Mouse (Mus musculus) urinary bladder, postnatal 0 days (tissue): Measurements from ENCODE around the gene Ccdc169. TPM values are rescaled to one million over a fixed set of nuclear protein-coding genes. Genes with fewer than 3 reads are reported as not detected.

Experiments
- microRNA-seq: library from miRNA; unstranded; fragments of <30 nt; microRNA quantifications from one replicate; pipeline ENCODE4, GENCODE M21; 2016
- polyA plus RNA-seq: library from polyadenylated mRNA; unstranded; fragments of >200 nt; fragmentation: Nextera tagmentation; extraction: Ambion mirVana; gene quantifications from 2 replicates; pipeline ENCODE4 v1.2.1, GENCODE M21; 2015

Gene Ccdc169
- polyA plus RNA-seq = 0.06 TPM in 1 of 2 replicates, not detected in the other

DNA sequence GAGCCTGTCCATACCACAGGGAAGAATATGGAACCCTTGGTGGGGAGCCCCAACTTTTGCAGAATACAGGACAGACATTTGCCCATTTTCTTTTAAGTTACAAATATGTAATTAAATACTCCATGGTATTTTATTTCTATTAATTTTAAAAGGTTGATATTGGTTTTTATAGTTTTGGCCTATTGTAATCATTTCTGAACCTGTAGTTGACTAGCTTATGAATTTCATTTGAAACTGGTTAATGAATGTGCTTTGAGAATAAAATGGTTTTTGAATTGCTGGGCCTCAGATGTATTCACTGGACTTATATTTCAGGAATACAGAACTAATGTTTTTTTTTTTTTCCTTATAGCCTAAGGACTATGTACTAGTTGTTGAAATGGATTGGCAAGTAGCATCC lies at the start of gene Ccdc169:
Gene Ccdc169, plus strand, starts transcription at position 301 of the 400 bp plus-strand sequence.

DNA sequence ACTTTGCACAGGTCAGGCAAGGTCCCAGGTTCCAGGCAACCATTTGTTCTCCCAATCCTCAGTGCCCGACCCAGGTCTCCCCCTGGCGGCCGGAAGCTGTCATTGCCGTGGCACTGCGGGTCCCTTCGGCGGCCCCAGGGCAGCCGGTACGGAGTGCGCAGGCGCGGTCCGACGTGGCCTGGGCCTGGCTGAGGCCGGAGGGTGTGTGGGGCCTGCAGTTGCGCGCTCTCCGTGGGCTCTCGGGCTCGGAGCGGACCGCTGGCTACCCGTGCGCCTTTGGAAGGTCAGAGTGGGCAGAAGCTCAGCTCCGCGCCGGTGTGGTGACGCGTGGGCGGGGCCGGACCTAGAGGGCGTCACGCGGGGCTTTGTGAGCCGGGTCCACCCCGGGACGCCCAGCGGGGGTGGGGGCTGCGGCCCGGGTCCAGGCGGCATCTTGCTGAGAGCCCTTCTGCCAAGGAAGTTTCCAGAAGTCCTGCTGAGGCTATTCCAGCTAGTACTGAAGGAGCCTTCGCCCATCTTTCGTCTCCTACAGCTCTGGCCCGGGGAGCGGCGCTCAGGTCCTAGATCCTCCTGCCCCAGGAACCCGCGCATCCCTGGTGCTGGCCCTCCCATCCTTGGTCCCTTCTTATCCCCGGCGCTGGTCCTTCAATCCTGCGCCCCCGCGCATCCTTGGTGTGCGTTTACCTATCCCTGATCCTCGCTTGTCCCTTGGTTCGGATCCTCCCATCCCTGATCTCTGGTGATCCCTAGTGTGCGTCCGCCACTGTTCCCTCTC lies 25.0 kb upstream of the Ccdc169 start, which contains the start of gene Spg20:
Gene Spg20, plus strand, starts transcription at position 174 of the 775 bp plus-strand sequence.

DNA sequence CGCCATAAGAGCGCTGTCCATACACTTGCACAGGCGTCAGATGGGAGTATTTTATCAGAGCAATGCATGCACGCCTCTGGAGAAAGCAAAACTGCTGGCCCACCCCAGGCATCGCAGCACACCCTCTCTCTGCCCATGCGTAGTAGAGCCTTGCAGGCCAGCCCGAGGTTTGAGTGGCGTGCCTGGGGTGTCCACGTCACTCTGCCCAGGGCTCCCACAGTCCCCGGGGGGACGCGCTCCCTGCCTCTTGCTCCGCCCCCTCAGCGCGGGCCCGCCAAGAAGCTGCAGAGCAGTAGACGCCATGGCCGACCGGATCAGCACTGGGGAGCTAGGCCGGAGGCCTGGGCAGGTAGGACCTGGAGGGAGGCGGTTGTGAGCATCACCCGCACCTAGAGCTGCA lies 44.6 kb downstream of the Ccdc169 start, which contains the start of gene Sohlh2:
Gene Sohlh2, plus strand, starts transcription at position 263 of the 400 bp plus-strand sequence.

Small RNAs within 50 kb of the gene (microRNA-seq; reads per million reads assigned to microRNA genes)
- gene Gm22029 = not detected

Other genes with a start within 250 kb of the Ccdc169 start
- gene Sertm1, start 221.5 kb upstream of the Ccdc169 start, polyA plus RNA-seq = not detected in 2 replicates
- 0.13 and 0.78 TPM in 2 replicates for gene Ccna1, start 81.8 kb upstream of the Ccdc169 start, polyA plus RNA-seq
- 17.8 and 21.4 TPM in 2 replicates for gene Spg20, start 25.2 kb upstream of the Ccdc169 start, polyA plus RNA-seq
- not detected in 2 replicates for gene Sohlh2, start 44.7 kb downstream of the Ccdc169 start, polyA plus RNA-seq
- gene Dclk1, start 105.0 kb downstream of the Ccdc169 start, polyA plus RNA-seq = 12.2 and 13.1 TPM in 2 replicates